Mouse (Mus musculus) embryonic stem cell, embryonic (primary cell): Measurements from ENCODE around the gene Tsks.

Source experiments
- CTCF ChIA-PET, 4 experiments: fragments of 300-600 bp in 2 of 4; fragments of 350-600 bp in 2 of 4; sonication (Branson Sonifier 250); formaldehyde crosslinking; loops; one replicate each; lab custom pipeline; 2022; ENCODE audit warnings: inconsistent platforms in 2 of 4; lab: Charles Lee
- POLR2A ChIA-PET, 4 experiments: fragments of 300-600 bp in 2 of 4; fragments of 350-600 bp in 2 of 4; sonication (Branson Sonifier 250); formaldehyde crosslinking; loops; one replicate each; lab custom pipeline; 2022; ENCODE audit warnings: antibody characterized with exemption in 4 of 4, inconsistent platforms in 1 of 4; lab: Charles Lee

Tsks gene

DNA sequence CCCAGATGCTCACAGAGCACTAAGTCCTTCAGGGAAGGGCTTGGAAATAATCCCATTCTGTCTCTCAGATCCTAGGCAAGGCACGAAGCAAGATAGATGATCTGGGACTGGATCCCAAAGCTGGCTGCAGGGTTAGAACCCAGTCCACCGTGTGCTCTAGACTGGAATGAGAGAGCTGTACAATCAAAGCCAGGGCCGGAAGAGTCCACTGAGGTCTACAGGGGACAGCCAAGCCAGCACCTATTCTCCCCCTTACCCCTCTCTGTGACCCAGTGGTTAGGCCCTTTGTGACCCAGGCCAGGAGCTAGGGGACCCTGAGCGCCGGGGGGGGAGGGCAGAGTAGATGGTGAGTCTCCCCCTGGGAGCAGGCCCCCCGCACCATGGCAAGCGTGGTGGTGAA lies at the start of gene Tsks:
Tsks (plus strand) TSS at position 301 of the 400 bp plus-strand sequence.
- ChIA-PET POLR2A (interaction anchor here (0.5 to 10.7 kb wide), 27 partner anchors 8 to 424 kb away, joined by 3 to 109 read pairs (median 4); partner anchors contain the start of genes Ap2a1 (in 2 of the 4), Ptov1 (in 2 of the 4), Kcnc3 (in 1 of the 4) and Nup62 (in 1 of the 4)), CTCF (interaction anchor here in 3 of 4 experiments (0.6 to 0.8 kb wide), 4 partner anchors 10 to 416 kb away, joined by 3 to 7 read pairs (median 4); no protein-coding TSS in a partner anchor)

DNA sequence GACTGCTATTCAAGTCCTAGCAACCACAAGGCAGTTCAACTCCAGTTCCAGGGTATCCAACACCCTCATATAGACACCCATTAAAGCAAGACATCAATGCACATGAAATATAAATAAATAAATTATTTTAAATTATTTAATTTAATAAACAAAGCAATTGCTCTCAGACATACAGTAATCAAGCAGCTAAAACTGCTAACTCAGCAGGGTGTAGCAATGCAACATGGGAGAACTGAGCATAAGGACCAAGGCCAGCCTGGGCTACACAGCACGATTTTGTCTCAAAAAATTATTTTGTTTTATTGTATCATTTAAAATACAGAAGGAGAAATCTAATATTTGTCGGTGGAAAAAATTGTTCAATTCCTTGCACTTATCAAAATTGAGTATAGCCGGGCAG lies 48.8 kb upstream of the Tsks start:
- POLR2A ChIA-PET = interaction anchor here in 3 of 4 experiments (0.7 to 4.3 kb wide), 13 partner anchors 11 to 75 kb away, joined by 3 to 26 read pairs (median 4); partner anchors contain the start of genes Akt1s1 (in 1 of the 3), Ap2a1 (in 1 of the 3), Ptov1 (in 1 of the 3) and Tbc1d17 (in 1 of the 3)
- CTCF ChIA-PET = no interaction called here

GRCm38 (mm10) chr7:44895206-44895592 lies 47.8 kb upstream of the Tsks start:
- POLR2A ChIA-PET = interaction anchor here in 3 of 4 experiments (0.5 to 4.7 kb wide), 34 partner anchors 11 to 225 kb away, joined by 3 to 45 read pairs (median 4); partner anchors contain the start of genes Ap2a1 (in 3 of the 3), Akt1s1 (in 2 of the 3), Atf5 (in 2 of the 3) and Il4i1 (in 2 of the 3)

GRCm38 (mm10) chr7:44895593-44896434 lies 47.2 kb upstream of the Tsks start, which contains the start of gene Fuz:
Fuz (plus strand) TSS chr7:44896079.
- CTCF ChIA-PET = interaction anchor here (0.6 to 1.9 kb wide), 14 partner anchors 11 to 189 kb away, joined by 3 to 8 read pairs (median 3); partner anchors contain the start of genes Ap2a1 (in 1 of the 4), Nup62 (in 1 of the 4) and Ptov1 (in 1 of the 4)
- POLR2A ChIA-PET = interaction anchor here in 3 of 4 experiments (0.5 to 4.7 kb wide), 52 partner anchors 11 to 234 kb away, joined by 3 to 45 read pairs (median 4); partner anchors contain the start of genes Ptov1 (in 3 of the 3), Akt1s1 (in 2 of the 3), Ap2a1 (in 2 of the 3) and Atf5 (in 2 of the 3)

More at GRCm38 (mm10) chr7:44895206-44895592, 47.8 kb upstream of the Tsks start:
- CTCF ChIA-PET = interaction anchor here in 2 of 4 experiments (1.4 to 1.9 kb wide), 3 partner anchors 34 to 80 kb away, joined by 3 to 8 read pairs (median 4); partner anchors contain the start of genes Ap2a1 (in 1 of the 2) and Nup62 (in 1 of the 2)

DNA sequence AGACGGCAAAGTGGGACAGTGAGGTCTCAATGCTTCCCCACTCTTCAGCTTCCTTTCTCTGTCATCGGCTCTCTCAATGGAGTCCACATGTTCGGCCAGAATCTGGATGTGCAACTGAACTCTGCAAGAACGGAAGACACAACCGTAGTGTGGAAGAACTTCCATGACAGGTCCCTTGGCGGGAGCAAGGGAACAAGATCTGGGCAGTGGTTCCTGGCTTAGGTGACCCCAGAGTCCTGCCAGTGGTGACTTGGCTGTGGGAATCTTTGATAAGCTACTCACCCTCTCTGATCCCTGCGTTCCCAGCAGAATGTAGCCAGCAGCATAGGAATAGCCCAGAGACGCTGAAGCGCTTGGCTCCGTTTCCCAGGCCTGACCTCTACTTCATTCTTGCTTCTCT lies 46.5 kb upstream of the Tsks start:
- POLR2A ChIA-PET = interaction anchor here in 3 of 4 experiments (0.6 to 4.7 kb wide), 47 partner anchors 13 to 233 kb away, joined by 3 to 45 read pairs (median 4); partner anchors contain the start of genes Ptov1 (in 3 of the 3), Akt1s1 (in 2 of the 3), Ap2a1 (in 2 of the 3) and Il4i1 (in 2 of the 3)
- CTCF ChIA-PET = interaction anchor here in 3 of 4 experiments (0.6 to 1.9 kb wide), 16 partner anchors 12 to 273 kb away, joined by 3 to 8 read pairs (median 3); partner anchors contain the start of genes Ap2a1 (in 1 of the 3), Nup62 (in 1 of the 3), Prmt1 (in 1 of the 3) and Ptov1 (in 1 of the 3)

- POLR2A ChIA-PET = interaction anchor here in 3 of 4 experiments (0.7 to 4.7 kb wide), 40 partner anchors 10 to 523 kb away, joined by 3 to 45 read pairs (median 4); partner anchors contain the start of genes Ptov1 (in 3 of the 3), Akt1s1 (in 2 of the 3), Atf5 (in 2 of the 3) and Il4i1 (in 2 of the 3)
- CTCF ChIA-PET = interaction anchor here in 2 of 4 experiments (0.6 to 2.4 kb wide), 17 partner anchors 22 to 550 kb away, joined by 3 to 10 read pairs (median 4); partner anchors contain the start of genes Ap2a1 (in 1 of the 2), Pold1 (in 1 of the 2), Ptov1 (in 1 of the 2) and Rras (in 1 of the 2)
Measured at GRCm38 (mm10) chr7:44898607-44899006, 44.4 kb upstream of the Tsks start.

DNA sequence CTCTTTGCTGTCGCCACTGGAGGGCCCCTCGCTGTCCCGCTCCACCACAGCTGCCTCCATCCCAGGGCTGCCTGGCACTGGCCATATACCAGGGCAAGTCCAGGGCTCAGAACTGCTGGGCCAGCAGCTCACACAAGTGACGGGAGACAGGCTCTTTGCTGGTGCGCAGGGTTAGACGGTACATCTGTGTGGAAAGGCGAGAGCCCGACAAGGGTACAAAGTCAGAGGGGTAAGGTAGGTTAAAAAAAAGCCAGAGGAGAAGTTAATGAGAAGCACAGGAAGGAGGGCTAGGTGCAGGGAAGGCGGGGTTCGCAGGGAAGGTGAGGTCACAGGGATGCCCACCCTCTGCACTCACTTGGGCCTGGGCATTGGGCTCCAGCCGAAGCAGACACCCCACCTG lies 42.4 kb upstream of the Tsks start:
- CTCF ChIA-PET = interaction anchor here in 3 of 4 experiments (0.5 to 2.2 kb wide), 10 partner anchors 16 to 168 kb away, joined by 3 to 13 read pairs (median 4); partner anchors contain the start of gene Ap2a1 (in 1 of the 3)
- POLR2A ChIA-PET = interaction anchor here (0.6 to 4.7 kb wide), 33 partner anchors 9 to 534 kb away, joined by 3 to 21 read pairs (median 4); partner anchors contain the start of genes Ap2a1 (in 3 of the 4), Akt1s1 (in 2 of the 4), Atf5 (in 2 of the 4) and Il4i1 (in 2 of the 4)

GRCm38 (mm10) chr7:44901230-44901722 lies 41.7 kb upstream of the Tsks start:
- CTCF ChIA-PET = interaction anchor here in 3 of 4 experiments (0.5 to 2.2 kb wide), 19 partner anchors 9 to 1129 kb away, joined by 3 to 16 read pairs (median 4); partner anchors contain the start of genes Ap2a1 (in 1 of the 3) and Med25 (in 1 of the 3)

GRCm38 (mm10) chr7:44905430-44905829 lies 37.6 kb upstream of the Tsks start:
- ChIA-PET CTCF (no interaction called here), POLR2A (interaction anchor here in 2 of 4 experiments (0.7 to 2.0 kb wide), 7 partner anchors 11 to 81 kb away, joined by 3 to 9 read pairs (median 5); partner anchors contain the start of genes Akt1s1 (in 1 of the 2), Prmt1 (in 1 of the 2), Ptov1 (in 1 of the 2) and Tbc1d17 (in 1 of the 2))

More at GRCm38 (mm10) chr7:44901230-44901722, 41.7 kb upstream of the Tsks start:
- POLR2A ChIA-PET = interaction anchor here (0.6 to 4.7 kb wide), 41 partner anchors 9 to 533 kb away, joined by 3 to 21 read pairs (median 4); partner anchors contain the start of genes Ap2a1 (in 3 of the 4), Akt1s1 (in 2 of the 4), Atf5 (in 2 of the 4) and Il4i1 (in 2 of the 4)

GRCm38 (mm10) chr7:44908706-44909476 lies 34.1 kb upstream of the Tsks start:
- CTCF ChIA-PET = interaction anchor here in 1 of 4 experiments (0.5 kb wide), 1 partner anchor 205 kb away, joined by 4 read pairs; no protein-coding TSS in a partner anchor

GRCm38 (mm10) chr7:44914396-44914795 lies 28.6 kb upstream of the Tsks start:
- ChIA-PET POLR2A (interaction anchor here in 3 of 4 experiments (0.6 to 2.6 kb wide), 15 partner anchors 12 to 553 kb away, joined by 3 to 17 read pairs (median 5); partner anchors contain the start of genes Ap2a1 (in 2 of the 3), Akt1s1 (in 1 of the 3), Fuz (in 1 of the 3) and Tbc1d17 (in 1 of the 3)), CTCF (interaction anchor here in 1 of 4 experiments (1.3 to 1.7 kb wide), 2 partner anchors 18 to 81 kb away, joined by 3 read pairs; no protein-coding TSS in a partner anchor)

More at GRCm38 (mm10) chr7:44908706-44909476, 34.1 kb upstream of the Tsks start:
- POLR2A ChIA-PET = interaction anchor here in 2 of 4 experiments (0.6 to 2.2 kb wide), 6 partner anchors 11 to 266 kb away, joined by 3 to 9 read pairs (median 4); no protein-coding TSS in a partner anchor

GRCm38 (mm10) chr7:44915314-44915713 lies 27.7 kb upstream of the Tsks start:
- ChIA-PET CTCF (interaction anchor here in 1 of 4 experiments (1.4 kb wide), 1 partner anchor 152 kb away, joined by 3 read pairs; no protein-coding TSS in a partner anchor), POLR2A (interaction anchor here in 2 of 4 experiments (0.9 to 2.4 kb wide), 6 partner anchors 10 to 71 kb away, joined by 3 to 7 read pairs (median 6); partner anchors contain the start of genes Akt1s1 (in 1 of the 2), Ap2a1 (in 1 of the 2), Prmt1 (in 1 of the 2) and Tbc1d17 (in 1 of the 2))

- ChIA-PET POLR2A (interaction anchor here in 2 of 4 experiments (0.6 to 2.4 kb wide), 13 partner anchors 9 to 214 kb away, joined by 3 to 7 read pairs (median 3); partner anchors contain the start of genes Pnkp (in 2 of the 2), Akt1s1 (in 1 of the 2), Ap2a1 (in 1 of the 2) and Prmt1 (in 1 of the 2)), CTCF (interaction anchor here in 3 of 4 experiments (0.6 to 1.4 kb wide), 5 partner anchors 16 to 151 kb away, joined by 3 to 7 read pairs (median 4); no protein-coding TSS in a partner anchor)
Measured at GRCm38 (mm10) chr7:44916191-44916590, 26.8 kb upstream of the Tsks start.

DNA sequence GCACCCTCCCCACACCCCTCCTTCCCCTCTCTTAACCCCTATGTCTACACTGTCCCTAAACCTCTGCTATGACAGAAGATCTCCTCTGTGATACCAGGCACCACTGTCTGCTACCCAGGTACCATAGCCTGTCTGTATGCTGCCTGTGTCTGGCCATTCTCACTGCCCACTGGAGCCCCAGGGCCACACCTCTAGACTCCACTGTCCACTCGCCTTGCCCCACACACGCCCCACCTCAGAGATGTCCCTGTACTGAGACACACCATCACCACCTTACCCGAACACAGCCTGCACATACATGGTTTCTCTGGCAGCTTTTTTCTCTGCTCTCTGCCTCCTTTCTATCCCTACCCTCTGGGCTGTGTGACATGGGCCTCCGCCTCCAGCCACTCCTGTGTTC lies 26.1 kb upstream of the Tsks start:
- CTCF ChIA-PET = interaction anchor here in 3 of 4 experiments (0.6 to 1.0 kb wide), 3 partner anchors 46 to 66 kb away, joined by 3 to 4 read pairs (median 3); no protein-coding TSS in a partner anchor

More for the DNA sequence above, 26.1 kb upstream of the Tsks start:
- POLR2A ChIA-PET = interaction anchor here in 2 of 4 experiments (0.7 to 2.4 kb wide), 13 partner anchors 10 to 101 kb away, joined by 3 to 8 read pairs (median 3); partner anchors contain the start of genes Ap2a1 (in 2 of the 2), Pnkp (in 2 of the 2), Akt1s1 (in 1 of the 2) and Il4i1 (in 1 of the 2)
